Comparison of ENCODE assay signal across 8 mouse cellular contexts in genomic region chr12:27083089-27083488, GRCm38 (mm10).
DNase-seq lines count a peak whose midpoint lies in the region; ATAC-seq and TF ChIP-seq lines count a peak whose summit lies in the region.

No protein-coding gene starts in this region.

- ATAC-seq in kidney, postnatal 0 days (replicated peaks; ENCODE audit: low FRiP score, low read depth), result 0 out of 2 replicates have a peak, but pooled peaks have one; percentile 49
- ATAC-seq in intestine, embryonic 15.5 days, result 0 out of 2 replicates have a peak, but pooled peaks have one; percentile 14
- peak; percentile 85 for ATAC-seq in midbrain, postnatal 0 days (ENCODE audit: low FRiP score)
- no peak for ATAC-seq in activated CD4-positive, CD25-positive, alpha-beta regulatory T cell, adult 4 months

- peak overlapping the region; percentile 53 for H3K4me2 ChIP-seq in kidney, postnatal 0 days (ENCODE audit: low read length)
- H3K4me2 ChIP-seq in intestine, embryonic 15.5 days (replicated peaks), result peak overlapping the region; percentile 49
- H3K4me2 ChIP-seq in midbrain, postnatal 0 days (ENCODE audit: low read depth, low read length, poor library complexity, severe bottlenecking), result peak overlapping the region; percentile 46

- H3K4me3 ChIP-seq in kidney, postnatal 0 days (replicated peaks; ENCODE audit: low read depth, low read length), result 0 out of 2 replicates have a peak overlapping the region, but pooled peaks have one; percentile 8
- peak overlapping the region; percentile 7; the same call in 1 of the 2 replicates for H3K4me3 ChIP-seq in intestine, embryonic 15.5 days (replicated peaks)
- peak overlapping the region; percentile 9; the same call in 1 of the 2 replicates for H3K4me3 ChIP-seq in midbrain, postnatal 0 days (ENCODE audit: low read depth, low read length)

- H3K9me3 ChIP-seq in kidney, postnatal 0 days (replicated peaks; ENCODE audit: low read length), result no peaks in the 10 kb centered on the region
- no peaks in the 10 kb centered on the region for H3K9me3 ChIP-seq in intestine, embryonic 15.5 days
- H3K9me3 ChIP-seq in midbrain, postnatal 0 days (ENCODE audit: low read length), result no peaks in the 10 kb centered on the region

- H3K4me1 ChIP-seq in kidney, postnatal 0 days (replicated peaks; ENCODE audit: insufficient read depth, low read length), result peaks cover 6% of the 10 kb centered on the region
- peaks cover 14% of the 10 kb centered on the region for H3K4me1 ChIP-seq in intestine, embryonic 15.5 days (replicated peaks)
- H3K4me1 ChIP-seq in midbrain, postnatal 0 days (ENCODE audit: insufficient read depth, low read length), result peaks cover 6% of the 10 kb centered on the region; the same call in 1 of the 2 replicates

- H3K9ac ChIP-seq in kidney, postnatal 0 days (ENCODE audit: low read depth, low read length), result no peak overlapping the region
- H3K9ac ChIP-seq in intestine, embryonic 15.5 days, result no peak overlapping the region
- H3K9ac ChIP-seq in midbrain, postnatal 0 days (replicated peaks; ENCODE audit: low read length, poor library complexity, severe bottlenecking), result peak overlapping the region; percentile 51; the same call in 1 of the 2 replicates

- H3K27ac ChIP-seq in kidney, postnatal 0 days, result no peak overlapping the region
- H3K27ac ChIP-seq in intestine, embryonic 15.5 days, result peak overlapping the region; percentile 30
- H3K27ac ChIP-seq in midbrain, postnatal 0 days (ENCODE audit: low read depth, low read length), result peak overlapping the region; percentile 85

- H3K27me3 ChIP-seq in kidney, postnatal 0 days (ENCODE audit: insufficient read depth, low read length), result no peaks in the 10 kb centered on the region
- H3K27me3 ChIP-seq in intestine, embryonic 15.5 days (replicated peaks), result no peaks in the 10 kb centered on the region
- H3K27me3 ChIP-seq in midbrain, postnatal 0 days (ENCODE audit: insufficient read depth, low read length), result no peaks in the 10 kb centered on the region

- no peaks in the 10 kb centered on the region for H3K36me3 ChIP-seq in kidney, postnatal 0 days (ENCODE audit: insufficient read depth, low read length)
- H3K36me3 ChIP-seq in intestine, embryonic 15.5 days, result no peaks in the 10 kb centered on the region
- H3K36me3 ChIP-seq in midbrain, postnatal 0 days (ENCODE audit: insufficient read depth, low read length), result no peaks in the 10 kb centered on the region

- TF ChIP-seq CTCF in kidney, postnatal 0 days (IDR thresholded peaks at IDR 0.05; ENCODE audit: low read depth), result no peak
- TF ChIP-seq CTCF in midbrain, postnatal 0 days (IDR thresholded peaks at IDR 0.05), result no peak

- WGBS in kidney, postnatal 0 days, result 9% methylated on average over 8 of the region's 8 CpGs
- 9% methylated on average over 8 of the region's 8 CpGs for WGBS in intestine, embryonic 15.5 days
- 0% methylated on average over 7 of the region's 8 CpGs for WGBS in midbrain, postnatal 0 days

- peak; percentile 15 for DNase-seq in kidney, postnatal 0 days (ENCODE audit: low spot score)
- DNase-seq in kidney, adult 11 months, result no peak
- peak; percentile 73 for DNase-seq in embryo, embryonic 11 days
- peak; percentile 60 for DNase-seq in midbrain, postnatal 0 days (ENCODE audit: low spot score)
- no peak for DNase-seq in kidney, postnatal 14 days
- no peak for DNase-seq in adrenal gland, adult 2 months

Comparison
In these comparisons a context has a peak if more than half of its experiments do, and no peak if none do; other contexts are left out.
1. DNase-seq: peak in kidney, postnatal 0 days (single experiment), embryo, embryonic 11 days (single experiment) and midbrain, postnatal 0 days (single experiment); none in kidney, adult 11 months (single experiment), kidney, postnatal 14 days (single experiment) and adrenal gland, adult 2 months (single experiment).
2. Peak in every context shown above with its lines, with median percentiles within 50 percentile points of each other: H3K4me2 ChIP-seq and H3K4me3 ChIP-seq.